Mouse (Mus musculus): ENCODE results near the gene Myo1d. TPM values are rescaled to one million over a fixed set of nuclear protein-coding genes. Genes with fewer than 3 reads are reported as not detected.

The Myo1d gene
- polyA plus RNA-seq, 1 experiment from 2014 or later = 26.4 TPM

GRCm38 (mm10) chr11:80795431-80795830 lies 15.6 kb upstream of the Myo1d start:
- H3K4me1 ChIP-seq (ENCODE audit: insufficient read depth, low read depth, low read length) = no peaks in the 10 kb centered on the region
- ATAC-seq = no peak
- 6% methylated on average over 8 of the region's 8 CpGs for WGBS

GRCm38 (mm10) chr11:80794290-80794689 lies 14.5 kb upstream of the Myo1d start:
- Histone ChIP-seq H3K27ac (ENCODE audit: low read length) (no peak overlapping the region), H3K27me3 (replicated peaks; ENCODE audit: insufficient read depth, low read length) (no peaks in the 10 kb centered on the region), H3K36me3 (ENCODE audit: insufficient read depth, low read length) (no peaks in the 10 kb centered on the region), H3K9me3 (ENCODE audit: low read length) (no peaks in the 10 kb centered on the region), H3K9ac (replicated peaks; ENCODE audit: low read depth) (no peak overlapping the region), H3K4me3 (ENCODE audit: low read depth, low read length) (no peak overlapping the region), H3K4me1 (ENCODE audit: insufficient read depth, low read depth, low read length) (no peaks in the 10 kb centered on the region), H3K4me2 (replicated peaks; ENCODE audit: low read depth, low read length) (no peak overlapping the region)
- TF ChIP-seq EP300 (IDR thresholded peaks at IDR 0.05) (no peak), CTCF (IDR thresholded peaks at IDR 0.05) (no peak)
- no peak for ATAC-seq
- DNase-seq (ENCODE audit: low spot score) = no peak
- WGBS = 89% methylated on average over 4 of the region's 4 CpGs

More at GRCm38 (mm10) chr11:80795431-80795830, 15.6 kb upstream of the Myo1d start:
- no peak overlapping the region for H3K9ac ChIP-seq (replicated peaks; ENCODE audit: low read depth)
- no peak overlapping the region for H3K27ac ChIP-seq (ENCODE audit: low read length)
- H3K9me3 ChIP-seq (ENCODE audit: low read length) = no peaks in the 10 kb centered on the region
- peak; percentile 30 for DNase-seq (ENCODE audit: low spot score)
- no peak overlapping the region for H3K4me2 ChIP-seq (replicated peaks; ENCODE audit: low read depth, low read length)
- H3K4me3 ChIP-seq (ENCODE audit: low read depth, low read length) = no peak overlapping the region
- H3K36me3 ChIP-seq (ENCODE audit: insufficient read depth, low read length) = no peaks in the 10 kb centered on the region
- no peak for TF ChIP-seq CTCF (IDR thresholded peaks at IDR 0.05)
- no peak for TF ChIP-seq EP300 (IDR thresholded peaks at IDR 0.05)
- no peaks in the 10 kb centered on the region for H3K27me3 ChIP-seq (replicated peaks; ENCODE audit: insufficient read depth, low read length)

- no peak for DNase-seq (ENCODE audit: low spot score)
- Histone ChIP-seq H3K9me3 (ENCODE audit: low read length) (no peaks in the 10 kb centered on the region), H3K4me1 (ENCODE audit: insufficient read depth, low read depth, low read length) (no peaks in the 10 kb centered on the region), H3K36me3 (ENCODE audit: insufficient read depth, low read length) (no peaks in the 10 kb centered on the region), H3K4me2 (replicated peaks; ENCODE audit: low read depth, low read length) (no peak overlapping the region), H3K4me3 (ENCODE audit: low read depth, low read length) (no peak overlapping the region), H3K27ac (ENCODE audit: low read length) (no peak overlapping the region), H3K27me3 (replicated peaks; ENCODE audit: insufficient read depth, low read length) (no peaks in the 10 kb centered on the region), H3K9ac (replicated peaks; ENCODE audit: low read depth) (no peak overlapping the region)
- ATAC-seq = no peak
- no peak for TF ChIP-seq EP300 (IDR thresholded peaks at IDR 0.05)
- TF ChIP-seq CTCF (IDR thresholded peaks at IDR 0.05) = no peak
- 86% methylated on average over 4 of the region's 4 CpGs for WGBS
Observed at GRCm38 (mm10) chr11:80793386-80793785, 13.6 kb upstream of the Myo1d start.

- H3K9me3 ChIP-seq (ENCODE audit: low read length) = no peaks in the 10 kb centered on the region
- no peaks in the 10 kb centered on the region for H3K27me3 ChIP-seq (replicated peaks; ENCODE audit: insufficient read depth, low read length)
- no peaks in the 10 kb centered on the region for H3K4me1 ChIP-seq (ENCODE audit: insufficient read depth, low read depth, low read length)
- H3K27ac ChIP-seq (ENCODE audit: low read length) = peak overlapping the region; percentile 75
- peak; percentile 90 for ATAC-seq
- peak; percentile 83 for DNase-seq (ENCODE audit: low spot score)
- 35% methylated on average over 3 of the region's 3 CpGs for WGBS
- no peak overlapping the region for H3K4me2 ChIP-seq (replicated peaks; ENCODE audit: low read depth, low read length)
- H3K9ac ChIP-seq (replicated peaks; ENCODE audit: low read depth) = no peak overlapping the region
- TF ChIP-seq EP300 (IDR thresholded peaks at IDR 0.05) = peak; percentile 86
- no peak for TF ChIP-seq CTCF (IDR thresholded peaks at IDR 0.05)
- no peak overlapping the region for H3K4me3 ChIP-seq (ENCODE audit: low read depth, low read length)
- H3K36me3 ChIP-seq (ENCODE audit: insufficient read depth, low read length) = no peaks in the 10 kb centered on the region
Observed at GRCm38 (mm10) chr11:80791677-80792432, 12.0 kb upstream of the Myo1d start.

GRCm38 (mm10) chr11:80790413-80790812 lies 10.6 kb upstream of the Myo1d start:
- H3K4me3 ChIP-seq (ENCODE audit: low read depth, low read length) = no peak overlapping the region
- no peak overlapping the region for H3K27ac ChIP-seq (ENCODE audit: low read length)
- H3K27me3 ChIP-seq (replicated peaks; ENCODE audit: insufficient read depth, low read length) = no peaks in the 10 kb centered on the region
- no peak for TF ChIP-seq CTCF (IDR thresholded peaks at IDR 0.05)
- no peak for TF ChIP-seq EP300 (IDR thresholded peaks at IDR 0.05)
- no peaks in the 10 kb centered on the region for H3K36me3 ChIP-seq (ENCODE audit: insufficient read depth, low read length)
- DNase-seq (ENCODE audit: low spot score) (no peak), ATAC-seq (no peak)
- 66% methylated on average over 3 of the region's 3 CpGs for WGBS
- H3K4me1 ChIP-seq (ENCODE audit: insufficient read depth, low read depth, low read length) = no peaks in the 10 kb centered on the region
- no peaks in the 10 kb centered on the region for H3K9me3 ChIP-seq (ENCODE audit: low read length)
- no peak overlapping the region for H3K4me2 ChIP-seq (replicated peaks; ENCODE audit: low read depth, low read length)
- no peak overlapping the region for H3K9ac ChIP-seq (replicated peaks; ENCODE audit: low read depth)

GRCm38 (mm10) chr11:80789647-80790240 lies 9.9 kb upstream of the Myo1d start:
- no peaks in the 10 kb centered on the region for H3K9me3 ChIP-seq (ENCODE audit: low read length)
- H3K27me3 ChIP-seq (replicated peaks; ENCODE audit: insufficient read depth, low read length) = no peaks in the 10 kb centered on the region
- H3K4me2 ChIP-seq (replicated peaks; ENCODE audit: low read depth, low read length) = no peak overlapping the region
- H3K4me3 ChIP-seq (ENCODE audit: low read depth, low read length) = no peak overlapping the region
- no peak for DNase-seq (ENCODE audit: low spot score)
- H3K27ac ChIP-seq (ENCODE audit: low read length) = no peak overlapping the region
- WGBS = 38% methylated on average over 7 of the region's 7 CpGs
- no peak for ATAC-seq
- no peak for TF ChIP-seq EP300 (IDR thresholded peaks at IDR 0.05)
- TF ChIP-seq CTCF (IDR thresholded peaks at IDR 0.05) = no peak
- no peaks in the 10 kb centered on the region for H3K4me1 ChIP-seq (ENCODE audit: insufficient read depth, low read depth, low read length)
- H3K36me3 ChIP-seq (ENCODE audit: insufficient read depth, low read length) = no peaks in the 10 kb centered on the region
- no peak overlapping the region for H3K9ac ChIP-seq (replicated peaks; ENCODE audit: low read depth)
